Mouse (Mus musculus) neural tube, embryonic 11.5 days (tissue): ENCODE measurements at regions not wholly inside any gene's neighbourhood (a gene's known extent, or its start where the extent isn't known, plus 50 kb on each side); places are given as distances from the start of the nearest gene placed in this dataset.

Experiments
- ATAC-seq: fragments of 200-750 bp; cut with Nextera tagmentation; 2 replicates; pipeline ENCODE4 v1.8.0; 2017; ENCODE audit warnings: moderate number of reproducible peaks, mild to moderate bottlenecking, moderate TSS enrichment, moderate library complexity; ENCODE audit not compliant: insufficient read depth, low FRiP score, low TSS enrichment
- DNase-seq: peaks from one replicate; pipeline ENCODE4 v3.0.0-alpha.2; 2015; ENCODE audit warnings: low spot score
- H3K27ac ChIP-seq: fragments of 300-500 bp; sonication (generic); 2 replicates; pipeline ENCODE4 v1.5.1; 2014; ENCODE audit warnings: low read depth, mild to moderate bottlenecking, low read length
- H3K27me3 ChIP-seq: fragments of 300-500 bp; sonication (generic); 2 replicates; pipeline ENCODE4 v1.6.1; 2014; ENCODE audit warnings: mild to moderate bottlenecking, low read length, mixed read lengths; ENCODE audit not compliant: control insufficient read depth, insufficient read depth
- H3K36me3 ChIP-seq: fragments of 300-500 bp; sonication (generic); 2 replicates; pipeline ENCODE4 v1.6.1; 2014; ENCODE audit warnings: mild to moderate bottlenecking, low read length, moderate library complexity, mixed read lengths; ENCODE audit not compliant: control insufficient read depth, insufficient read depth
- H3K4me1 ChIP-seq: fragments of 300-500 bp; sonication (generic); 2 replicates; pipeline ENCODE4 v1.6.1; 2014; ENCODE audit warnings: low read length, mixed read lengths; ENCODE audit not compliant: control insufficient read depth, insufficient read depth
- H3K4me2 ChIP-seq: fragments of 300-500 bp; sonication (generic); 2 replicates; pipeline ENCODE4 v1.6.1; 2014; ENCODE audit warnings: low read depth, mild to moderate bottlenecking, moderate library complexity
- H3K4me3 ChIP-seq: fragments of 300-500 bp; sonication (generic); 2 replicates; pipeline ENCODE4 v1.5.1; 2014; ENCODE audit warnings: low read depth, low read length
- H3K9ac ChIP-seq: fragments of 300-500 bp; sonication (generic); 2 replicates; pipeline ENCODE4 v1.6.1; 2014; ENCODE audit warnings: mild to moderate bottlenecking, low read length
- H3K9me3 ChIP-seq: fragments of 300-500 bp; sonication (generic); 2 replicates; pipeline ENCODE4 v1.6.1; 2016; ENCODE audit warnings: low read length; ENCODE audit not compliant: control insufficient read depth
- WGBS: fragments of 180-500 bp; shearing (Covaris S2); extraction: QIAGEN DNeasy Blood & Tissue Kit; methylation state at CpG from one replicate; pipeline ENCODE4 v1.1.7; 2014; 5-methylcytosine and 5-hydroxymethylcytosine counted together

- H3K4me3 ChIP-seq = no peak overlapping the region
- ATAC-seq = no peak
- H3K4me1 ChIP-seq = peaks cover 5% of the 10 kb centered on the region; the same call in 1 of the 2 replicates
- no peak overlapping the region for H3K4me2 ChIP-seq
- no peak overlapping the region for H3K27ac ChIP-seq
- no peak overlapping the region for H3K9ac ChIP-seq
- H3K36me3 ChIP-seq = no peaks in the 10 kb centered on the region
- peaks cover 2% of the 10 kb centered on the region; the same call in 1 of the 2 replicates for H3K27me3 ChIP-seq
- DNase-seq = no peak
- no peaks in the 10 kb centered on the region for H3K9me3 ChIP-seq
- WGBS = 60% methylated on average over 12 of the region's 12 CpGs
Measured at GRCm38 (mm10) chr5:146676470-146677150, 91.6 kb upstream of the Gpr12 start.

- Histone ChIP-seq H3K4me2 (no peak overlapping the region), H3K4me1 (peaks cover 5% of the 10 kb centered on the region; the same call in 1 of the 2 replicates), H3K27me3 (peaks cover 2% of the 10 kb centered on the region; the same call in 1 of the 2 replicates), H3K36me3 (no peaks in the 10 kb centered on the region), H3K9ac (no peak overlapping the region), H3K4me3 (no peak overlapping the region), H3K9me3 (no peaks in the 10 kb centered on the region), H3K27ac (no peak overlapping the region)
- DNase-seq = no peak
- 88% methylated on average over 4 of the region's 4 CpGs for WGBS
- no peak for ATAC-seq
Measured at GRCm38 (mm10) chr5:146675887-146676277, 90.8 kb upstream of the Gpr12 start.

GRCm38 (mm10) chr5:146675006-146675886 is 90.2 kb upstream of the Gpr12 start:
- Histone ChIP-seq H3K27me3 (peaks cover 2% of the 10 kb centered on the region; the same call in 1 of the 2 replicates), H3K36me3 (no peaks in the 10 kb centered on the region), H3K4me1 (no peaks in the 10 kb centered on the region), H3K9ac (no peak overlapping the region), H3K4me3 (no peak overlapping the region), H3K27ac (no peak overlapping the region), H3K9me3 (no peaks in the 10 kb centered on the region), H3K4me2 (no peak overlapping the region)
- ATAC-seq = peak; percentile 54; the same call in 1 of the 2 replicates
- WGBS = 30% methylated on average over 19 of the region's 19 CpGs
- peak; percentile 75 for DNase-seq

GRCm38 (mm10) chr5:146661751-146662150 is 76.7 kb upstream of the Gpr12 start:
- DNase-seq (no peak), ATAC-seq (no peak)
- no peaks in the 10 kb centered on the region for H3K4me1 ChIP-seq
- H3K4me2 ChIP-seq = no peak overlapping the region
- 72% methylated on average over 8 of the region's 8 CpGs for WGBS
- H3K9me3 ChIP-seq = no peaks in the 10 kb centered on the region
- H3K27me3 ChIP-seq = no peaks in the 10 kb centered on the region
- no peak overlapping the region for H3K9ac ChIP-seq
- no peak overlapping the region for H3K27ac ChIP-seq
- no peak overlapping the region for H3K4me3 ChIP-seq
- no peaks in the 10 kb centered on the region for H3K36me3 ChIP-seq

GRCm38 (mm10) chr5:146657228-146657627 is 72.2 kb upstream of the Gpr12 start:
- DNase-seq (no peak), ATAC-seq (no peak)
- Histone ChIP-seq H3K27ac (no peak overlapping the region), H3K4me1 (no peaks in the 10 kb centered on the region), H3K9ac (no peak overlapping the region), H3K4me3 (no peak overlapping the region), H3K27me3 (no peaks in the 10 kb centered on the region), H3K36me3 (no peaks in the 10 kb centered on the region), H3K4me2 (no peak overlapping the region), H3K9me3 (no peaks in the 10 kb centered on the region)
- 77% methylated on average over 2 of the region's 2 CpGs for WGBS

GRCm38 (mm10) chr5:146655394-146655793 is 70.4 kb upstream of the Gpr12 start:
- Histone ChIP-seq H3K4me1 (no peaks in the 10 kb centered on the region), H3K4me3 (no peak overlapping the region), H3K27me3 (no peaks in the 10 kb centered on the region), H3K27ac (no peak overlapping the region), H3K4me2 (no peak overlapping the region), H3K9me3 (no peaks in the 10 kb centered on the region), H3K36me3 (no peaks in the 10 kb centered on the region), H3K9ac (no peak overlapping the region)
- ATAC-seq (no peak), DNase-seq (no peak)
- WGBS = 76% methylated on average over 7 of the region's 7 CpGs

- ATAC-seq = no peak
- Histone ChIP-seq H3K27me3 (no peaks in the 10 kb centered on the region), H3K9ac (no peak overlapping the region), H3K9me3 (no peaks in the 10 kb centered on the region), H3K36me3 (no peaks in the 10 kb centered on the region), H3K4me3 (no peak overlapping the region), H3K4me2 (no peak overlapping the region), H3K27ac (no peak overlapping the region), H3K4me1 (no peaks in the 10 kb centered on the region)
- 79% methylated on average over 19 of the region's 19 CpGs for WGBS
- no peak for DNase-seq
Measured at GRCm38 (mm10) chr5:146653686-146654450, 68.8 kb upstream of the Gpr12 start.

- H3K9ac ChIP-seq = no peak overlapping the region
- no peaks in the 10 kb centered on the region for H3K36me3 ChIP-seq
- no peaks in the 10 kb centered on the region for H3K4me1 ChIP-seq
- ATAC-seq (no peak), DNase-seq (no peak)
- no peak overlapping the region for H3K4me3 ChIP-seq
- no peaks in the 10 kb centered on the region for H3K27me3 ChIP-seq
- H3K4me2 ChIP-seq = no peak overlapping the region
- 26% methylated on average over 5 of the region's 5 CpGs for WGBS
- H3K9me3 ChIP-seq = no peaks in the 10 kb centered on the region
- H3K27ac ChIP-seq = no peak overlapping the region
Measured at GRCm38 (mm10) chr5:146652874-146653273, 67.8 kb upstream of the Gpr12 start.
